Mouse (Mus musculus) erythroblast, embryonic 14.5 days (primary cell): Measurements from ENCODE around the gene Akr1e1. TPM values are rescaled to one million over a fixed set of nuclear protein-coding genes. Genes with fewer than 3 reads are reported as not detected.

Source experiments
- H3K27me3 ChIP-seq: 2 replicates; pipeline ENCODE4 v1.6.1; 2012; ENCODE audit warnings: inconsistent platforms; ENCODE audit not compliant: control insufficient read depth
- H3K36me3 ChIP-seq: 2 replicates; pipeline ENCODE4 v1.6.1; 2012; ENCODE audit warnings: mild to moderate bottlenecking, inconsistent platforms; ENCODE audit not compliant: control insufficient read depth
- H3K4me1 ChIP-seq: 2 replicates; pipeline ENCODE4 v1.6.1; 2012; ENCODE audit warnings: inconsistent platforms; ENCODE audit not compliant: control insufficient read depth
- H3K4me3 ChIP-seq: replicated peaks from 2 replicates; pipeline ENCODE3; 2012; ENCODE audit warnings: moderate library complexity, mild to moderate bottlenecking, inconsistent platforms
- H3K9me3 ChIP-seq: 2 replicates; pipeline ENCODE4 v1.6.1; 2012; ENCODE audit warnings: low read length, inconsistent platforms, mixed read lengths; ENCODE audit not compliant: control insufficient read depth
- GATA1 ChIP-seq: IDR thresholded peaks from 2 replicates; pipeline ENCODE4 v1.6.1; 2012; ENCODE audit warnings: low read length, inconsistent platforms, mixed read lengths
- TAL1 ChIP-seq: IDR thresholded peaks from 3 replicates; pipeline ENCODE4 v1.6.1; 2012; ENCODE audit warnings: low read length, inconsistent platforms, mixed read lengths
- polyA plus RNA-seq: library from polyadenylated mRNA; stranded (reverse); fragments of >175 nt; gene quantifications from 2 replicates; pipeline ENCODE4 v1.2.3, GENCODE M21; 2012

Gene Akr1e1
- polyA plus RNA-seq, 1 experiment = 0.04 TPM

- Histone ChIP-seq H3K4me3 (no peak within 1 kb of the TSS), H3K9me3 (peaks cover 7% of the 10 kb centered on the region), H3K27me3 (no peaks in the 10 kb centered on the region), H3K36me3 (no peaks in the 10 kb centered on the region), H3K4me1 (no peaks in the 10 kb centered on the region)
- no peak for TF ChIP-seq TAL1
- TF ChIP-seq GATA1 = no peak
These were observed 35.1 kb downstream of the Akr1e1 start, which contains the start of gene Akr1c21 for GRCm38 (mm10) chr13:4573871-4574270. TSS of gene Akr1c21 (plus strand) at chr13:4574075.

GRCm38 (mm10) chr13:4565996-4566395 is 43.0 kb downstream of the Akr1e1 start:
- Histone ChIP-seq H3K9me3 (peaks cover 5% of the 10 kb centered on the region), H3K36me3 (no peaks in the 10 kb centered on the region), H3K27me3 (no peaks in the 10 kb centered on the region), H3K4me1 (no peaks in the 10 kb centered on the region), H3K4me3 (no peak overlapping the region)
- TF ChIP-seq GATA1 = no peak

GRCm38 (mm10) chr13:4560500-4560899 is 48.5 kb downstream of the Akr1e1 start:
- no peaks in the 10 kb centered on the region for H3K36me3 ChIP-seq
- no peaks in the 10 kb centered on the region for H3K27me3 ChIP-seq
- no peaks in the 10 kb centered on the region for H3K4me1 ChIP-seq
- no peak overlapping the region for H3K4me3 ChIP-seq
- TF ChIP-seq GATA1 = no peak
- no peak for TF ChIP-seq TAL1
- no peaks in the 10 kb centered on the region for H3K9me3 ChIP-seq

- Histone ChIP-seq H3K27me3 (no peaks in the 10 kb centered on the region), H3K4me3 (no peak overlapping the region), H3K36me3 (no peaks in the 10 kb centered on the region), H3K4me1 (no peaks in the 10 kb centered on the region), H3K9me3 (no peaks in the 10 kb centered on the region)
- no peak for TF ChIP-seq GATA1
- TF ChIP-seq TAL1 = no peak
These were observed 49.8 kb downstream of the Akr1e1 start for GRCm38 (mm10) chr13:4559143-4559542.

Other genes starting within 250 kb of the Akr1e1 start
- gene Akr1c6, start 174.9 kb downstream of the Akr1e1 start, polyA plus RNA-seq = not detected in 2 replicates
- gene Akr1c20, start 85.8 kb downstream of the Akr1e1 start, polyA plus RNA-seq = not detected in 2 replicates
- not detected in 2 replicates for gene Akr1c21, start 35.1 kb downstream of the Akr1e1 start, polyA plus RNA-seq